Mouse (Mus musculus) gastrocnemius, adult 8-10 months (tissue): ENCODE measurements around the gene Fer1l5. TPM values are rescaled to one million over a fixed set of nuclear protein-coding genes. Genes with fewer than 3 reads are reported as not detected.

ENCODE experiments used
- microRNA-seq: library from miRNA; unstranded; fragments of <30 nt; microRNA quantifications from one replicate; pipeline ENCODE4 v1.2.0, GENCODE M21; 2022
- total RNA-seq, 4 experiments: library from RNA; stranded (reverse); gene quantifications; 2 replicates each; pipeline ENCODE4 v1.2.4; 2022

Gene Fer1l5
- total RNA-seq, 4 experiments from 2014 or later = not detected

Small RNAs within 50 kb of the gene (microRNA-seq; reads per million reads assigned to microRNA genes)
- gene Mir6898 = not detected

Other genes with a start within 250 kb of the Fer1l5 start
- gene Uggt1, start 127.6 kb upstream of the Fer1l5 start, total RNA-seq = 10 to 100 TPM; 27.1 to 32.6 (median 27.3) TPM
- gene Neurl3, start 97.6 kb upstream of the Fer1l5 start, total RNA-seq = 1 to 10 TPM in 1 of 4 experiments, under 1 TPM in 3; 0.27 to 1.1 (median 0.40) TPM
- 1 to 10 TPM; 4.1 to 10.0 (median 7.3) TPM for gene Arid5a, start 64.6 kb upstream of the Fer1l5 start, total RNA-seq
- gene Kansl3, start 3.1 kb upstream of the Fer1l5 start, total RNA-seq = 10 to 100 TPM; 34.1 to 50.1 (median 38.7) TPM
- 10 to 100 TPM; 19.9 to 24.7 (median 22.6) TPM for gene Lman2l, start 73.0 kb downstream of the Fer1l5 start, total RNA-seq
- gene Cnnm4, start 99.3 kb downstream of the Fer1l5 start, total RNA-seq = 1 to 10 TPM; 4.9 to 7.7 (median 5.1) TPM
- 10 to 100 TPM in 3 of 4 experiments, 1 to 10 TPM in 1; 8.9 to 12.8 (median 11.3) TPM for gene Cnnm3, start 139.6 kb downstream of the Fer1l5 start, total RNA-seq
- gene Ankrd23, start 164.6 kb downstream of the Fer1l5 start, total RNA-seq = 1,000 to 10,000 TPM; 2,275 to 3,003 (median 2,494) TPM
- gene Gm42417, start 167.1 kb downstream of the Fer1l5 start, total RNA-seq = 1,000 to 10,000 TPM in 3 of 4 experiments, 100 to 1,000 TPM in 1; 926 to 1,454 (median 1,403) TPM
- 1 to 10 TPM; 6.3 to 9.7 (median 9.4) TPM for gene Ankrd39, start 175.2 kb downstream of the Fer1l5 start, total RNA-seq
- gene Sema4c, start 186.1 kb downstream of the Fer1l5 start, total RNA-seq = 1 to 10 TPM; 2.7 to 5.2 (median 4.6) TPM